9 mouse cellular contexts compared by ENCODE assay signal in genomic region chr9:99846820-99847219, GRCm38 (mm10). TPM values are rescaled to one million over a fixed set of nuclear protein-coding genes. Genes with fewer than 3 reads are reported as not detected.
DNase-seq lines count a peak whose midpoint lies in the region; ATAC-seq and TF ChIP-seq lines count a peak whose summit lies in the region.
"Had no signal": no experiment of that assay in that cellular context is flagged by ENCODE, and none has a peak within 500 bp of the region (broad histone marks: within the 10 kb centered on the region; RNA-seq: fewer than 3 reads in every experiment).

No protein-coding gene starts in this region.

- H3K4me3 ChIP-seq in kidney, embryonic 14.5 days (ENCODE audit: low read length), result no peak overlapping the region
- H3K4me3 ChIP-seq in liver, adult 2 months (ENCODE audit: insufficient read depth, low read depth, low read length), result no peak overlapping the region
- H3K4me3 ChIP-seq: heart, embryonic 15.5 days had no signal

- TF ChIP-seq POLR2A in liver, adult 2 months (IDR thresholded peaks at IDR 0.05; ENCODE audit: extremely low read depth, insufficient read depth, low read length), result no peak

- WGBS in kidney, embryonic 14.5 days, result under 1% methylated on average over 4 of the region's 4 CpGs
- under 1% methylated on average over 4 of the region's 4 CpGs for WGBS in liver, adult 2 months

- no peaks in the 10 kb centered on the region for H3K9me3 ChIP-seq in kidney, embryonic 14.5 days (ENCODE audit: control insufficient read depth, low read length)
- H3K9me3 ChIP-seq: heart, embryonic 15.5 days had no signal

- DNase-seq in 3T3-L1 (ENCODE audit: low read depth, low spot score) (peak; percentile 83), ES-CJ7 (ENCODE audit: low read depth, low spot score) (peak; percentile 71)
- peak; percentile 21 for DNase-seq in cerebellum, adult 11-12 months
- peak; percentile 31 for DNase-seq in liver, adult 2 months (ENCODE audit: extremely low read depth, low read depth, low spot score)
- DNase-seq in retina, postnatal 7 days (ENCODE audit: low read depth, low spot score), result peak; percentile 78

- peak; percentile 84 for TF ChIP-seq CTCF in liver, adult 2 months (IDR thresholded peaks at IDR 0.05; ENCODE audit: low read depth, low read length)

- no peak overlapping the region for H3K9ac ChIP-seq in kidney, embryonic 14.5 days (ENCODE audit: low read depth, low read length)
- H3K9ac ChIP-seq in liver, adult 2 months (ENCODE audit: low read depth, low read length), result no peak overlapping the region
- H3K9ac ChIP-seq: heart, embryonic 15.5 days had no signal

- no peaks in the 10 kb centered on the region for H3K4me1 ChIP-seq in kidney, embryonic 14.5 days (ENCODE audit: control insufficient read depth, insufficient read depth, low read length)
- H3K4me1 ChIP-seq in liver, adult 2 months (ENCODE audit: control insufficient read depth, insufficient read depth, low read length), result no peaks in the 10 kb centered on the region
- H3K4me1 ChIP-seq: heart, embryonic 15.5 days had no signal

- no peaks in the 10 kb centered on the region for H3K79me2 ChIP-seq in liver, adult 2 months (ENCODE audit: control insufficient read depth, insufficient read depth, low read length)

- H3K4me2 ChIP-seq in kidney, embryonic 14.5 days (replicated peaks; ENCODE audit: low read depth, low read length), result no peak overlapping the region
- H3K4me2 ChIP-seq: heart, embryonic 15.5 days had no signal

- no peaks in the 10 kb centered on the region for H3K36me3 ChIP-seq in kidney, embryonic 14.5 days (ENCODE audit: control insufficient read depth, insufficient read depth, low read length)
- no peaks in the 10 kb centered on the region for H3K36me3 ChIP-seq in liver, adult 2 months (ENCODE audit: control insufficient read depth, insufficient read depth, low read length)
- H3K36me3 ChIP-seq: heart, embryonic 15.5 days had no signal

- H3K27ac ChIP-seq in kidney, embryonic 14.5 days (ENCODE audit: low read depth, low read length), result no peak overlapping the region
- H3K27ac ChIP-seq in liver, adult 2 months (replicated peaks; ENCODE audit: insufficient read depth, low read depth, low read length), result no peak overlapping the region
- H3K27ac ChIP-seq: heart, embryonic 15.5 days had no signal

- peak; percentile 91 for ATAC-seq in frontal cortex, adult (ENCODE audit: low TSS enrichment)
- ATAC-seq in kidney, embryonic 14.5 days (ENCODE audit: low FRiP score, low TSS enrichment), result 0 out of 2 replicates have a peak, but pooled peaks have one; percentile 52
- ATAC-seq in erythroblast, adult 5-6 weeks (replicated peaks; ENCODE audit: low FRiP score, poor library complexity, severe bottlenecking), result no peak; the same call in 1 of the 2 replicates

- no peaks in the 10 kb centered on the region for H3K27me3 ChIP-seq in kidney, embryonic 14.5 days (ENCODE audit: control insufficient read depth, insufficient read depth, low read length)
- no peaks in the 10 kb centered on the region for H3K27me3 ChIP-seq in liver, adult 2 months (ENCODE audit: control insufficient read depth, insufficient read depth, low read length)
- H3K27me3 ChIP-seq: heart, embryonic 15.5 days had no signal

RNA-seq across cellular contexts. Expression of gene Sox14, which starts 29.1 kb away (rescaled TPM):
- polyA plus RNA-seq in kidney, embryonic 14.5 days (2014; fragmentation: Nextera tagmentation; extraction: Ambion mirVana), result not detected in 2 replicates
- not detected in 2 replicates for total RNA-seq in liver, adult 2 months (2014; rRNA removed)
- polyA plus RNA-seq in liver, adult 2 months (2012; rRNA removed), result not detected in 2 replicates
- total RNA-seq in erythroblast, adult 5-6 weeks (2015; ENCODE audit: low replicate concordance), result not detected in 2 replicates
- total RNA-seq in erythroblast, adult 5-6 weeks (2017; ENCODE audit: low replicate concordance), result not detected in 2 replicates
- polyA plus RNA-seq: heart, embryonic 15.5 days had no signal

Comparison
In these comparisons a context has a peak if more than half of its experiments do, and no peak if none do; other contexts are left out.
1. DNase-seq: peak in every context shown above with its lines; median percentile 83 in 3T3-L1; 78 in retina, postnatal 7 days; 71 in ES-CJ7; 31 in liver, adult 2 months; 21 in cerebellum, adult 11-12 months.